Mouse (Mus musculus) ES-Bruce4 (cell line): Measurements from ENCODE around the gene Vwce. TPM values are rescaled to one million over a fixed set of nuclear protein-coding genes. Genes with fewer than 3 reads are reported as not detected.

ENCODE experiments used
- H3K27ac ChIP-seq: 2 replicates; pipeline ENCODE4 v1.5.1; 2012; ENCODE audit warnings: low read length, inconsistent platforms; ENCODE audit not compliant: insufficient read depth
- H3K27me3 ChIP-seq: 2 replicates; pipeline ENCODE4 v1.6.1; 2012; ENCODE audit warnings: mild to moderate bottlenecking, low read length, inconsistent platforms; ENCODE audit not compliant: control insufficient read depth, poor library complexity, insufficient read depth, severe bottlenecking
- H3K36me3 ChIP-seq: 2 replicates; pipeline ENCODE4 v1.6.1; 2012; ENCODE audit warnings: inconsistent platforms, mild to moderate bottlenecking, low read length, moderate library complexity; ENCODE audit not compliant: control insufficient read depth, poor library complexity, insufficient read depth, severe bottlenecking
- H3K4me1 ChIP-seq: one replicate; pipeline ENCODE4 v1.8.1; 2011; ENCODE audit warnings: low read length; ENCODE audit not compliant: control insufficient read depth, insufficient read depth
- H3K4me3 ChIP-seq: 2 replicates; pipeline ENCODE4 v1.5.1; 2011; ENCODE audit warnings: low read depth, mild to moderate bottlenecking, low read length
- H3K9ac ChIP-seq: 2 replicates; pipeline ENCODE4 v1.6.1; 2012; ENCODE audit warnings: low read depth, mild to moderate bottlenecking, inconsistent platforms; ENCODE audit not compliant: poor library complexity, severe bottlenecking
- H3K9me3 ChIP-seq: replicated peaks from 2 replicates; pipeline ENCODE4 v1.6.1; 2012; ENCODE audit warnings: mild to moderate bottlenecking, low read length, inconsistent platforms; ENCODE audit not compliant: control insufficient read depth, poor library complexity, insufficient read depth, severe bottlenecking
- CTCF ChIP-seq: IDR thresholded peaks from one replicate; pipeline ENCODE4 v1.8.1; 2011; ENCODE audit warnings: low read depth, low read length
- EP300 ChIP-seq: IDR thresholded peaks from 2 replicates; pipeline ENCODE4 v1.6.1; 2011; ENCODE audit warnings: low read depth, low read length; ENCODE audit not compliant: insufficient read depth
- POLR2A ChIP-seq: IDR thresholded peaks from one replicate; pipeline ENCODE4 v1.8.1; 2011; ENCODE audit warnings: low read length; ENCODE audit not compliant: insufficient read depth
- polyA plus RNA-seq: library from polyadenylated mRNA; stranded (reverse); fragments of >200 nt; gene quantifications from 2 replicates; pipeline ENCODE4 v1.2.4, GENCODE M21; 2011; ENCODE audit warnings: low read depth; ENCODE audit not compliant: missing spikeins, insufficient read depth, insufficient read length

The Vwce gene
- polyA plus RNA-seq, 1 experiment: 2.0 TPM

GRCm38 (mm10) chr19:10603660-10604523, 30.1 kb upstream of the Vwce start:
- Histone ChIP-seq H3K36me3 (peaks cover 22% of the 10 kb centered on the region), H3K27me3 (no peaks in the 10 kb centered on the region), H3K9ac (peak overlapping the region; percentile 68), H3K9me3 (no peaks in the 10 kb centered on the region), H3K4me1 (peaks cover 1% of the 10 kb centered on the region), H3K4me3 (peak overlapping the region; percentile 0; the same call in 1 of the 2 replicates), H3K27ac (peak overlapping the region; percentile 78)
- no peak for TF ChIP-seq POLR2A
- TF ChIP-seq CTCF: no peak
- TF ChIP-seq EP300: no peak

- peak overlapping the region; percentile 78 for H3K27ac ChIP-seq
- H3K36me3 ChIP-seq: peaks cover 28% of the 10 kb centered on the region
- H3K9ac ChIP-seq: peak overlapping the region; percentile 68
- H3K4me1 ChIP-seq: peaks cover 1% of the 10 kb centered on the region
- TF ChIP-seq CTCF (no peak), EP300 (no peak), POLR2A (no peak)
- H3K4me3 ChIP-seq: peak overlapping the region; percentile 77
- H3K27me3 ChIP-seq: no peaks in the 10 kb centered on the region
- no peaks in the 10 kb centered on the region for H3K9me3 ChIP-seq
These were observed 29.5 kb upstream of the Vwce start for GRCm38 (mm10) chr19:10604534-10604933.

- Histone ChIP-seq H3K27ac (peak within 1 kb of the TSS; percentile 78), H3K36me3 (peaks cover 37% of the 10 kb centered on the region), H3K27me3 (no peaks in the 10 kb centered on the region), H3K4me1 (peaks cover 1% of the 10 kb centered on the region), H3K9me3 (no peaks in the 10 kb centered on the region), H3K4me3 (peak within 1 kb of the TSS; percentile 99), H3K9ac (peak within 1 kb of the TSS; percentile 84)
- TF ChIP-seq EP300: peak; percentile 76; the same call in 1 of the 2 replicates
- peak; percentile 84 for TF ChIP-seq POLR2A
- peak; percentile 25 for TF ChIP-seq CTCF
These were observed 28.6 kb upstream of the Vwce start, which contains the start of the genes Ddb1 and Tkfc for GRCm38 (mm10) chr19:10605293-10605900. TSS of gene Ddb1 (plus strand) at chr19:10605327. TSS of gene Tkfc (minus strand) at chr19:10605654.

GRCm38 (mm10) chr19:10605901-10606622, 28.0 kb upstream of the Vwce start:
- H3K4me3 ChIP-seq: peak overlapping the region; percentile 99
- H3K4me1 ChIP-seq: peaks cover 1% of the 10 kb centered on the region
- no peaks in the 10 kb centered on the region for H3K9me3 ChIP-seq
- peaks cover 43% of the 10 kb centered on the region for H3K36me3 ChIP-seq
- no peaks in the 10 kb centered on the region for H3K27me3 ChIP-seq
- H3K27ac ChIP-seq: peak overlapping the region; percentile 63
- no peak for TF ChIP-seq POLR2A
- TF ChIP-seq EP300: 0 out of 2 replicates have a peak, but pooled peaks have one; percentile 31
- TF ChIP-seq CTCF: no peak
- H3K9ac ChIP-seq: peak overlapping the region; percentile 84

GRCm38 (mm10) chr19:10608573-10609240, 25.3 kb upstream of the Vwce start:
- no peak overlapping the region for H3K9ac ChIP-seq
- no peak overlapping the region for H3K27ac ChIP-seq
- peaks cover 69% of the 10 kb centered on the region for H3K36me3 ChIP-seq
- H3K27me3 ChIP-seq: no peaks in the 10 kb centered on the region
- no peaks in the 10 kb centered on the region for H3K4me1 ChIP-seq
- TF ChIP-seq POLR2A: no peak
- no peak for TF ChIP-seq CTCF
- no peak for TF ChIP-seq EP300
- no peak overlapping the region for H3K4me3 ChIP-seq
- H3K9me3 ChIP-seq: no peaks in the 10 kb centered on the region
